Mouse (Mus musculus) liver, embryonic 14.5 days (tissue): ENCODE data around the gene Sec62.

Experiments used
- CTCF ChIP-seq: IDR thresholded peaks from 2 replicates; pipeline ENCODE4 v1.5.1; 2016; ENCODE audit warnings: antibody characterized with exemption, low read depth, control low read depth
- EP300 ChIP-seq: IDR thresholded peaks from 2 replicates; pipeline ENCODE4 v1.6.1; 2016; ENCODE audit warnings: antibody characterized with exemption, low read depth

GRCm38 (mm10) chr3:30777984-30778383 lies 14.7 kb upstream of the Sec62 start:
- TF ChIP-seq CTCF: 0 out of 2 replicates have a peak, but pooled peaks have one; percentile 14
- TF ChIP-seq EP300: no peak
